18 mouse cellular contexts compared by ENCODE assay signal in genomic region chr2:34954344-34954743, GRCm38 (mm10). TPM values are rescaled to one million over a fixed set of nuclear protein-coding genes. Genes with fewer than 3 reads are reported as not detected.
DNase-seq lines count a peak whose midpoint lies in the region; TF ChIP-seq lines count a peak whose summit lies in the region.
"Had no signal": no experiment of that assay in that cellular context is flagged by ENCODE, and none has a peak within 500 bp of the region (broad histone marks: within the 10 kb centered on the region; RNA-seq: fewer than 3 reads in every experiment).

No protein-coding gene starts in this region.

- no peaks in the 10 kb centered on the region for H3K27me3 ChIP-seq in spleen, adult 2 months (ENCODE audit: control insufficient read depth, insufficient read depth, low read length)
- H3K27me3 ChIP-seq in CH12.LX (replicated peaks): no peaks in the 10 kb centered on the region
- H3K27me3 ChIP-seq in hindbrain, embryonic 10.5 days (ENCODE audit: insufficient read depth, poor library complexity, severe bottlenecking): no peaks in the 10 kb centered on the region
- H3K27me3 ChIP-seq: embryonic facial prominence, embryonic 15.5 days; heart, embryonic 12.5 days; hindbrain, embryonic 15.5 days had no signal

- H3K79me2 ChIP-seq in CH12.LX (replicated peaks; ENCODE audit: control insufficient read depth, extremely low read depth, insufficient read depth, poor library complexity, severe bottlenecking): peaks cover 65% of the 10 kb centered on the region

- H3K4me2 ChIP-seq in CH12.LX (ENCODE audit: insufficient read depth, low read depth, poor library complexity, severe bottlenecking): peak overlapping the region; percentile 76
- H3K4me2 ChIP-seq: embryonic facial prominence, embryonic 15.5 days; heart, embryonic 12.5 days; hindbrain, embryonic 15.5 days had no signal

- no peak for TF ChIP-seq RAD21 in CH12.LX (IDR thresholded peaks at IDR 0.05; ENCODE audit: low read depth, low read length)

- no peak for TF ChIP-seq CTCF in spleen, adult 2 months (IDR thresholded peaks at IDR 0.05; ENCODE audit: extremely low read depth, insufficient read depth, insufficient read length, insufficient replicate concordance)
- TF ChIP-seq CTCF in CH12.LX (conservative IDR thresholded peaks at IDR 0.05 in 1 of 2, IDR thresholded peaks at IDR 0.05 in 1 of 2; ENCODE audit: low read depth in 2 of 2, low read length in 2 of 2): no peak

- peak; percentile 61; the same call in 1 of the 2 replicates for TF ChIP-seq EP300 in CH12.LX (IDR thresholded peaks at IDR 0.05; ENCODE audit: low read length)

- peak; percentile 21 for DNase-seq in heart, adult 8-10 months (ENCODE audit: low spot score)
- DNase-seq in heart, postnatal 4 days: no peak
- no peak for DNase-seq in spleen, adult 2 months (ENCODE audit: low read depth in 1 of 2, low spot score in 2 of 2)
- DNase-seq in spleen, postnatal 36 days (ENCODE audit: low spot score in 2 of 2): no peak
- peak; percentile 63 for DNase-seq in CH12.LX (ENCODE audit: extremely low read depth)
- no peak for DNase-seq in hindbrain, embryonic 10.5 days (ENCODE audit: low spot score)
- DNase-seq: adrenal gland, adult 2 months; adrenal gland, postnatal 25 days; B cell, adult 2 months; cerebellum, adult 2 months; cerebellum, postnatal 14 days; embryo, embryonic 11 days; kidney, adult 9 months had no signal

- TF ChIP-seq POLR2A in spleen, adult 2 months (IDR thresholded peaks at IDR 0.05; ENCODE audit: low read depth, low read length): no peak
- peak; percentile 46 for TF ChIP-seq POLR2A in CH12.LX (IDR thresholded peaks at IDR 0.05; ENCODE audit: low read depth, low read length)

- dilution Hi-C loops in CH12.LX (cut with MboI; ENCODE audit: extremely low pct_ligation_motif_present, extremely low pct_unique_long_range_greater_than_20kb, low sequenced_read_pairs): no loop called here

- no peaks in the 10 kb centered on the region for H3K9me3 ChIP-seq in CH12.LX (replicated peaks; ENCODE audit: low read length)
- no peaks in the 10 kb centered on the region for H3K9me3 ChIP-seq in hindbrain, embryonic 10.5 days
- H3K9me3 ChIP-seq: embryonic facial prominence, embryonic 15.5 days; forebrain, embryonic 10.5 days; heart, embryonic 12.5 days; hindbrain, embryonic 15.5 days had no signal

- H3K4me1 ChIP-seq in spleen, adult 2 months (ENCODE audit: control insufficient read depth, insufficient read depth, insufficient read length): peaks cover 27% of the 10 kb centered on the region
- H3K4me1 ChIP-seq in CH12.LX (ENCODE audit: control insufficient read depth in 1 of 2, insufficient read depth in 2 of 2): peaks cover 31 to 79% of the 10 kb centered on the region in 2 experiments
- no peaks in the 10 kb centered on the region for H3K4me1 ChIP-seq in hindbrain, embryonic 10.5 days (replicated peaks)
- H3K4me1 ChIP-seq: embryonic facial prominence, embryonic 15.5 days; forebrain, embryonic 10.5 days; heart, embryonic 12.5 days; hindbrain, embryonic 15.5 days had no signal

- H3K36me3 ChIP-seq in spleen, adult 2 months (ENCODE audit: control insufficient read depth, insufficient read depth, low read length): peaks cover 3% of the 10 kb centered on the region
- peaks cover 39 to 59% of the 10 kb centered on the region in 2 experiments for H3K36me3 ChIP-seq in CH12.LX (replicated peaks in 1 of 2; ENCODE audit: control insufficient read depth in 1 of 2, insufficient read depth in 1 of 2, low read length in 1 of 2)
- no peaks in the 10 kb centered on the region for H3K36me3 ChIP-seq in hindbrain, embryonic 10.5 days
- H3K36me3 ChIP-seq: embryonic facial prominence, embryonic 15.5 days; forebrain, embryonic 10.5 days; heart, embryonic 12.5 days; hindbrain, embryonic 15.5 days had no signal

- H3K4me3 ChIP-seq in spleen, adult 2 months (ENCODE audit: extremely low read depth, insufficient read depth, insufficient read length): no peak overlapping the region
- peak overlapping the region in 2 of 3 experiments; percentile 17 to 19 for H3K4me3 ChIP-seq in CH12.LX (replicated peaks in 1 of 3; ENCODE audit: low read depth in 2 of 3, low read length in 2 of 3, poor library complexity in 1 of 3)
- no peak overlapping the region for H3K4me3 ChIP-seq in hindbrain, embryonic 10.5 days
- H3K4me3 ChIP-seq: embryonic facial prominence, embryonic 15.5 days; erythroblast, embryonic 14.5 days; forebrain, embryonic 10.5 days; heart, embryonic 12.5 days; hindbrain, embryonic 15.5 days had no signal

- peak overlapping the region; percentile 87 for H3K9ac ChIP-seq in CH12.LX (ENCODE audit: insufficient read depth, low read depth)
- H3K9ac ChIP-seq: embryonic facial prominence, embryonic 15.5 days; heart, embryonic 12.5 days; hindbrain, embryonic 15.5 days had no signal

- in situ Hi-C loops in CH12.LX (cut with MboI; ENCODE audit: low pct_ligation_motif_present, low pct_unique_long_range_greater_than_20kb, low sequenced_read_pairs): no loop called here

- peak overlapping the region; percentile 2; the same call in 1 of the 2 replicates for H3K27ac ChIP-seq in spleen, adult 2 months (ENCODE audit: insufficient read depth, low read length)
- H3K27ac ChIP-seq in CH12.LX (ENCODE audit: insufficient read depth, low read depth): peak overlapping the region; percentile 91
- no peak overlapping the region for H3K27ac ChIP-seq in hindbrain, embryonic 10.5 days
- H3K27ac ChIP-seq: embryonic facial prominence, embryonic 15.5 days; forebrain, embryonic 10.5 days; hindbrain, embryonic 15.5 days had no signal

TF ChIP-seq in CH12.LX, 34 proteins besides CTCF, POLR2A, EP300 and RAD21:
- no peak; the same call in 1 of the 2 replicates for TF ChIP-seq RCOR1 (conservative IDR thresholded peaks at IDR 0.05; ENCODE audit: low read depth, low read length)
- TF ChIP-seq SMC3 (IDR thresholded peaks at IDR 0.05; ENCODE audit: low read depth, low read length): 0 out of 2 replicates have a peak, but pooled peaks have one; percentile 1
- TF ChIP-seq MAX (IDR thresholded peaks at IDR 0.05; ENCODE audit: low read length): no peak
- 0 out of 2 replicates have a peak, but pooled peaks have one; percentile 34 for TF ChIP-seq CHD1 (IDR thresholded peaks at IDR 0.05; ENCODE audit: low read depth, low read length)
- no peak for TF ChIP-seq ZC3H11A (IDR thresholded peaks at IDR 0.05; ENCODE audit: low read depth, low read length)
- peak; percentile 74 for TF ChIP-seq BHLHE40 (IDR thresholded peaks at IDR 0.05; ENCODE audit: low read depth, low read length)
- TF ChIP-seq TCF12 (IDR thresholded peaks at IDR 0.05; ENCODE audit: low read depth, low read length): peak; percentile 78
- TF ChIP-seq JUND (conservative IDR thresholded peaks at IDR 0.05; ENCODE audit: low read depth, low read length): no peak
- no peak for TF ChIP-seq PAX5 (IDR thresholded peaks at IDR 0.05; ENCODE audit: low read length)
- TF ChIP-seq KAT2A (IDR thresholded peaks at IDR 0.05; ENCODE audit: insufficient replicate concordance, low read length): no peak
- peak; percentile 20; the same call in 1 of the 2 replicates for TF ChIP-seq UBTF (IDR thresholded peaks at IDR 0.05; ENCODE audit: low read depth, low read length)
- TF ChIP-seq SIN3A (IDR thresholded peaks at IDR 0.05; ENCODE audit: low read length): no peak
- TF ChIP-seq ELF1 (IDR thresholded peaks at IDR 0.05; ENCODE audit: low read depth, low read length): peak; percentile 66; the same call in 1 of the 2 replicates
- peak; percentile 96 for TF ChIP-seq ETS1 (conservative IDR thresholded peaks at IDR 0.05; ENCODE audit: low read depth, low read length)
- 0 out of 2 replicates have a peak, but pooled peaks have one; percentile 17 for TF ChIP-seq MAFK (IDR thresholded peaks at IDR 0.05; ENCODE audit: insufficient replicate concordance, low read length)
- peak; percentile 70 for TF ChIP-seq MEF2A (IDR thresholded peaks at IDR 0.05; ENCODE audit: borderline replicate concordance, low read depth, low read length)
- no peak for TF ChIP-seq ZKSCAN1 (IDR thresholded peaks at IDR 0.05; ENCODE audit: borderline replicate concordance, low read depth, low read length)
- peak; percentile 25; the same call in 1 of the 2 replicates for TF ChIP-seq JUN (IDR thresholded peaks at IDR 0.05; ENCODE audit: insufficient read depth, low read depth, low read length)
- TF ChIP-seq MXI1 (IDR thresholded peaks at IDR 0.05; ENCODE audit: low read depth, low read length): no peak
- no peak for TF ChIP-seq MAZ (IDR thresholded peaks at IDR 0.05; ENCODE audit: low read depth, low read length)
- TF ChIP-seq MYC (IDR thresholded peaks at IDR 0.05; ENCODE audit: low read depth, low read length): no peak
- TF ChIP-seq IRF4 (IDR thresholded peaks at IDR 0.05; ENCODE audit: low read depth, low read length): peak; percentile 92
- no peak for TF ChIP-seq E2F4 (IDR thresholded peaks at IDR 0.05; ENCODE audit: insufficient replicate concordance, low read depth, low read length)
- peak; percentile 48; the same call in 1 of the 2 replicates for TF ChIP-seq CHD2 (IDR thresholded peaks at IDR 0.05; ENCODE audit: low read length)
- TF ChIP-seq POLR2AphosphoS2 (IDR thresholded peaks at IDR 0.05; ENCODE audit: low read depth, low read length): no peak
- TF ChIP-seq TBP (conservative IDR thresholded peaks at IDR 0.05; ENCODE audit: low read depth, low read length): 0 out of 2 replicates have a peak, but pooled peaks have one; percentile 5
TF ChIP-seq in CH12.LX: peak in this region for 13.

RNA-seq across cellular contexts. Expression of gene Traf1, which starts 7.2 kb away (rescaled TPM):
- total RNA-seq in heart, adult 8-10 months (2022): 1 to 10 TPM; 1.1 to 2.6 (median 1.2) TPM
- total RNA-seq in heart, postnatal 4 days (2021): 1 to 10 TPM in 1 of 2 experiments, under 1 TPM in 1; 0.41 to 1.7 TPM
- polyA plus RNA-seq in spleen, adult 2 months (2012; rRNA removed): 64.4 and 72.8 TPM in 2 replicates
- total RNA-seq in CH12.LX (2012; rRNA removed) (99.2 and 151 TPM in 2 replicates), CH12.LX (2014; rRNA removed) (58.8 and 66.9 TPM in 2 replicates)
- polyA plus RNA-seq in CH12.LX (2012; ENCODE audit: insufficient read length, low read depth): 46.4 and 47.9 TPM in 2 replicates
- 0.27 and 0.67 TPM in 2 replicates for polyA plus RNA-seq in hindbrain, embryonic 10.5 days (2016; fragmentation: Nextera tagmentation; extraction: Ambion mirVana)
- polyA plus RNA-seq: erythroblast, embryonic 14.5 days had no signal

RNA-seq across cellular contexts. Expression of gene Phf19, which starts 40.5 kb away (rescaled TPM):
- total RNA-seq in heart, adult 8-10 months (2022): 1 to 10 TPM in 2 of 4 experiments, under 1 TPM in 2; 0.66 to 1.5 (median 1.2) TPM
- 1 to 10 TPM; 6.2 to 6.6 TPM for total RNA-seq in heart, postnatal 4 days (2021)
- polyA plus RNA-seq in spleen, adult 2 months (2012; rRNA removed): 3.7 and 4.7 TPM in 2 replicates
- total RNA-seq in CH12.LX (2012; rRNA removed) (16.8 and 17.0 TPM in 2 replicates), CH12.LX (2014; rRNA removed) (20.5 and 25.0 TPM in 2 replicates)
- 25.4 and 27.9 TPM in 2 replicates for polyA plus RNA-seq in CH12.LX (2012; ENCODE audit: insufficient read length, low read depth)
- polyA plus RNA-seq in hindbrain, embryonic 10.5 days (2016; fragmentation: Nextera tagmentation; extraction: Ambion mirVana): 1.9 and 2.1 TPM in 2 replicates

Comparison
In these comparisons a context has a peak if more than half of its experiments do, and no peak if none do; other contexts are left out.
1. DNase-seq: peak in heart, adult 8-10 months (single experiment) and CH12.LX (single experiment); none in heart, postnatal 4 days (single experiment), spleen, adult 2 months (0 of 2), spleen, postnatal 36 days (0 of 2) and hindbrain, embryonic 10.5 days (single experiment).
2. H3K4me3 ChIP-seq: peak in CH12.LX (2 of 3); none in spleen, adult 2 months (single experiment) and hindbrain, embryonic 10.5 days (single experiment).
3. RNA of gene Traf1, which starts 7.2 kb away (total RNA-seq): 58.8 to 151 TPM in CH12.LX; 0.41 to 1.7 TPM in heart, postnatal 4 days and 1.1 to 2.6 TPM in heart, adult 8-10 months; every median in the first group is over 10 times any median in the second.